Mouse (Mus musculus) ovary, adult 18-20 months (tissue): ENCODE data around the gene Parvb.

Source experiments
- DNase-seq: peaks from one replicate; pipeline ENCODE4 v3.0.0; 2022; ENCODE audit warnings: low spot score, mixed read lengths

Parvb gene

GRCm38 (mm10) chr15:84323966-84324869 is 92.4 kb downstream of the Parvb start, which contains the start of gene Parvg:
Gene Parvg (plus strand): TSS chr15:84324026.
- DNase-seq: no peak

- no peak for DNase-seq
Measured at GRCm38 (mm10) chr15:84324870-84325553, 93.2 kb downstream of the Parvb start.

GRCm38 (mm10) chr15:84325736-84326135 is 93.9 kb downstream of the Parvb start:
- DNase-seq: no peak

- DNase-seq: no peak
Measured at GRCm38 (mm10) chr15:84328870-84329269, 97.0 kb downstream of the Parvb start.

- DNase-seq: no peak
Measured at GRCm38 (mm10) chr15:84329940-84330339, 98.1 kb downstream of the Parvb start.

- DNase-seq: no peak
Measured at GRCm38 (mm10) chr15:84331066-84331612, 99.3 kb downstream of the Parvb start.

GRCm38 (mm10) chr15:84336281-84336817 is 104.5 kb downstream of the Parvb start:
- no peak for DNase-seq

GRCm38 (mm10) chr15:84337599-84337998 is 105.8 kb downstream of the Parvb start:
- DNase-seq: no peak

GRCm38 (mm10) chr15:84340926-84341325 is 109.1 kb downstream of the Parvb start:
- DNase-seq: no peak

- DNase-seq: no peak
Measured at GRCm38 (mm10) chr15:84348769-84349168, 116.9 kb downstream of the Parvb start.

- DNase-seq: no peak
Measured at GRCm38 (mm10) chr15:84349915-84350738, 118.3 kb downstream of the Parvb start.

- DNase-seq: no peak
Measured at GRCm38 (mm10) chr15:84351342-84351741, 119.5 kb downstream of the Parvb start.

- DNase-seq: no peak
Measured at GRCm38 (mm10) chr15:84351915-84352844, 120.3 kb downstream of the Parvb start.

GRCm38 (mm10) chr15:84355081-84355480 is 123.2 kb downstream of the Parvb start:
- no peak for DNase-seq

GRCm38 (mm10) chr15:84364746-84365145 is 132.9 kb downstream of the Parvb start:
- DNase-seq: no peak
